Mouse (Mus musculus) left cerebral cortex, adult 9 months (tissue): ENCODE data around the gene C87436.

ENCODE experiments used
- DNase-seq, 2 experiments: peaks; one replicate each; pipeline ENCODE4 v3.0.0; 2022; ENCODE audit warnings: low spot score in 2 of 2

The C87436 gene

GRCm38 (mm10) chr6:86438272-86439118, at the start of gene C87436:
Gene C87436 (plus strand): TSS chr6:86438374.
- DNase-seq, result peak; percentile 90 to 97

- DNase-seq, result no peak
Observed at GRCm38 (mm10) chr6:86388461-86388860, 49.7 kb upstream of the C87436 start.

GRCm38 (mm10) chr6:86391326-86391725, 46.8 kb upstream of the C87436 start:
- no peak for DNase-seq

GRCm38 (mm10) chr6:86393187-86393586, 45.0 kb upstream of the C87436 start:
- DNase-seq, result no peak

- DNase-seq, result no peak
Observed at GRCm38 (mm10) chr6:86394078-86394720, 44.0 kb upstream of the C87436 start.

GRCm38 (mm10) chr6:86395021-86395420, 43.2 kb upstream of the C87436 start:
- DNase-seq, result no peak

- DNase-seq, result no peak
Observed at GRCm38 (mm10) chr6:86395969-86396368, 42.2 kb upstream of the C87436 start.

GRCm38 (mm10) chr6:86396581-86397256, 41.5 kb upstream of the C87436 start, which contains the start of gene Pcyox1:
Gene Pcyox1 (minus strand): TSS chr6:86397154.
- DNase-seq, result peak; percentile 59 to 87

- DNase-seq, result no peak
Observed at GRCm38 (mm10) chr6:86397257-86397980, 40.8 kb upstream of the C87436 start.

- no peak for DNase-seq
Observed at GRCm38 (mm10) chr6:86398986-86399385, 39.2 kb upstream of the C87436 start.

- no peak for DNase-seq
Observed at GRCm38 (mm10) chr6:86399995-86400394, 38.2 kb upstream of the C87436 start.

- DNase-seq, result peak; percentile 37 to 70
Observed at GRCm38 (mm10) chr6:86400972-86401371, 37.2 kb upstream of the C87436 start.

GRCm38 (mm10) chr6:86402681-86403607, 35.2 kb upstream of the C87436 start:
- no peak for DNase-seq

- peak in 1 of 2 experiments; percentile 97 for DNase-seq
Observed at GRCm38 (mm10) chr6:86403728-86404099, 34.5 kb upstream of the C87436 start.

GRCm38 (mm10) chr6:86404100-86404861, 33.9 kb upstream of the C87436 start, which contains the start of gene Tia1:
Gene Tia1 (plus strand): TSS chr6:86404219.
- peak; percentile 94 to 96 for DNase-seq

- no peak for DNase-seq
Observed at GRCm38 (mm10) chr6:86404996-86405395, 33.2 kb upstream of the C87436 start.

GRCm38 (mm10) chr6:86406306-86406705, 31.9 kb upstream of the C87436 start:
- DNase-seq, result no peak

- DNase-seq, result no peak
Observed at GRCm38 (mm10) chr6:86418711-86419110, 19.5 kb upstream of the C87436 start.

GRCm38 (mm10) chr6:86419239-86419638, 18.9 kb upstream of the C87436 start:
- no peak for DNase-seq

GRCm38 (mm10) chr6:86420491-86420890, 17.7 kb upstream of the C87436 start:
- DNase-seq, result no peak
